Mouse (Mus musculus) ZHBTc4 (cell line): ENCODE data around the gene Ssrp1.
A peak's percentile ranks its signal among the peaks of the same experiment; 100 is the strongest.

Source experiments
- DNase-seq: peaks from one replicate; pipeline ENCODE4 v3.0.0-alpha.2; 2011; ENCODE audit warnings: low read depth, low spot score

The Ssrp1 gene

GRCm38 (mm10) chr2:85036507-85037046 is 457 bp upstream of the Ssrp1 start:
- no peak for DNase-seq

DNA sequence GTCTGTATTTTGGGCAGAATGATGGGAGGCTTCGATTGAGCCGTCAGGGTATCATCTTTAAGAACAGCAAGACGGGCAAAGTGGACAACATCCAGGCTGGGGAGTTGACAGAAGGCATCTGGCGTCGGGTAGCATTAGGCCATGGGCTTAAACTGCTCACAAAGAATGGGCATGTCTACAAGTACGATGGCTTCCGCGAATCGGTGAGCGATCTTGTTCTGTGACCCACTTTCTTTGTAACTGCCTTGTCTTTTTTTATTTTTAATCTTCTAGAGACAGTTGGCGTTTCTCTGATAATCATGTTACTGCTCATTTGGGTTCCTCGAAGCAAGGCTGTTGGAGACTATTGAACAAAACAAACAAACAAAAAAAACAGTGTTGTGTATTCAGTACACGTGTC is 1.3 kb downstream of the Ssrp1 start:
- DNase-seq, result peak; percentile 15

DNA sequence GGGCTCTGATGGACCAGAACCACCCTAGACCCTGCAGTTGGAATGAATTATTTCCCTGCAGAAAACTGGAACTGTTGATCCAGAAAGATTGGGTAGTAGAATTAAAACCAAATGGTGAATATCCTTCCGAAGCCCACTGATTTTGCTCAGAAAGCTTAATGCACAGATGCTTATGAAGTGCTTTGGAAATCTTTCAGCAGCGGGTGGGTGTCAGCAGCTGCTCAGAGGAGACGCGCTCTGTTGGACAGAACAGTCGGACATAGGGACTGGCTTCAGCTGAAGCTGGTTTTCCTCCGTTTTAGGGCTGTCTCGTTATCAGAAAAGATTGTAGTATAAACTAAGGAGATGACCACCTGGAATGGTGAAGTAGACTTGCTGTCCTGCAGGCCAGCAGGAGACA is 6.6 kb downstream of the Ssrp1 start:
- no peak for DNase-seq

DNA sequence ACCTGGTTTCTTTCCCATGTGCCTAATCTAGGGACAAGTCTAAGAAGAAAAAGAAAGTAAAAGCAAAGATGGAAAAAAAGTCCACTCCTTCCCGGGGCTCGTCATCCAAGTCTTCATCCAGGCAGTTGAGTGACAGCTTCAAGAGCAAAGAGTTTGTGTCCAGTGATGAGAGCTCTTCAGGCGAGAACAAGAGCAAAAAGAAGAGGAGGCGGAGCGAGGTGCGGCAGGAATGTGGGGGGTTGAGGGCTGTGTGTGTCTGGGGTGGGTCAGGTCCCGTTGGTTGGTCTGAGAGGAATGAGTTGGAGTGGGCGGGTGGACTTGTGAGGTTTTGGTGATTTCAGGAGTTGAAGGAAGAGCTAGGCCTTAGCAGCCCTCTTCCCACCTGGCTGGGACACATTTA is 9.2 kb downstream of the Ssrp1 start:
- DNase-seq, result peak; percentile 36

DNA sequence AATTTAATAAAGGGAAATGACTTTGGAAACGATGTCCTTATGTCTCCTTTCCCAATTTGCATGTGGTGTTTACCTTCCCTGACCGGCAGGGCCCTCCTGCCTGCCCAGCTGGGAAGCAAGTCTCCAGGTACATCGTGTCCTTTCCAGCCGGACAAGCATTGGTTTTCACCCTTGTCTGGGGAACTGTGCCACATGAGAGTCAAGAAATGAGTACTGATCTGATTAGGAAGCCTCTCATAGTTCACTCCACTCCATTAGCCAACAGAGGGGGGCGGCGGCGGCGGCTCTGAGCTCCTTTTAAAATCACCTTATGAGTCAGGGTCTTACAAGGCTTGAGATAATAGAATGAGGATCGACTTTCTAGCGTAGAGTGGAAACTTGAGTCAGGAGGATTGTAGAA is 10.0 kb downstream of the Ssrp1 start:
- DNase-seq, result no peak

DNA sequence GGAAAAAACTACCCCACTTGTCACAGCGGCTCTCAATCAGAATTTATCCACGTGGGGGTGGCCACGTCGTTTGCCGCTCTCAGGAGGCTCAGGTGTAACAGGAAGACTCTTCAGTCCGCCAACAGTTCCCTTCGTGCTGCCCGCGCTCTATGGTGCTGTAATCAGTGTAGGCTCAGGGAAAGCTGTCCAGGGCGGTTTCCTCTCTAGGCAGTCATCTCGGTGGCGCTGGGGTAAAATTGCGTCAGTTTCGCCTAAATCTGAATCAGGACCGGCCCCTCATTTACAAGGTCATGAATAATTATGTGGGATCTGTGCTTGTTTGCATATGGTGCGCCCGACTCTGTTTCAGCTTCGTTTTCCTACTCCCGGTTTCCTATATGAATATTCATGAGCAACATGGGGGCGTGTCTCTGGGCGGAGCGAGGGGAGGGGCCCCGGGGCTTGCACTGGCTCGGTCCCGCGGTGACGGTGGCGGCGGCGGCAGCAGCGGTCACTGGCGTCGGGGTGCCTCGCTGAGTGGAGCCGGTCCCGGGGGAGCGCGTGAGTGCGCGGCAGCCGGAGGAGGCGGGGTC is 10.6 kb downstream of the Ssrp1 start, which contains the start of gene Tnks1bp1:
Gene Tnks1bp1, plus strand, starts transcription at position 427 of the 572 bp plus-strand sequence.
- DNase-seq, result peak; percentile 97

DNA sequence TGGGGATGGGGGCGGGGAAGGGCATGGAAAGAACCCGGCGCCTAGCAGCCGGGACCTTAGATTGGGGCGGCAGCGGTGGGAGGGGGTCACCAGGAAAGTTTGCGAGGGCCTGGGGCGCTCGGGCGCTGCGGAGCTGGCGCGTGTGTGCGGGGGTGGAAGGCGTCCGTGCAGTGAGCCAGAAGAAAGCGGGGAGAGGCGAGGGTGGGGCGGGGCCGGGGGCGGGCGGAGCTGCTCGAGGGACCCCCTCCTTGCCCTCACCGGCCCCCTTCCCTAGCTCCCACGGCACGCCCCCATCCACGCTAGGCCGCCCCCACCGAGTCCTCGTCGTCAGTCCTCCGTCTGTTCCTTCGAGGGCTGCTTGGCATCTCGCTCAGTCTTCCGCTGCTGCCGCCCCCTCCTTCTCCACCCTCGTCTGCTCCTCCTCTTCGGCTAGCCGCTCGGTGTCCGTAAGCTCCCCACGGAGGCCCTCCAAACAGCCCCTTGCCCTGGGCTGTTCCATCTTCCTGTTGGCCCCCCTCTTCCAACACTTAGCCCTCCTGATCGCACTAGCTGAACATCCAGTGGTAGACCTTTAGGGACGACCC is 11.2 kb downstream of the Ssrp1 start:
- peak; percentile 53 for DNase-seq

- DNase-seq, result peak; percentile 16
Measured at GRCm38 (mm10) chr2:85049277-85049676, 12.2 kb downstream of the Ssrp1 start.

- peak; percentile 19 for DNase-seq
Measured at GRCm38 (mm10) chr2:85050001-85050634, 13.1 kb downstream of the Ssrp1 start.

DNA sequence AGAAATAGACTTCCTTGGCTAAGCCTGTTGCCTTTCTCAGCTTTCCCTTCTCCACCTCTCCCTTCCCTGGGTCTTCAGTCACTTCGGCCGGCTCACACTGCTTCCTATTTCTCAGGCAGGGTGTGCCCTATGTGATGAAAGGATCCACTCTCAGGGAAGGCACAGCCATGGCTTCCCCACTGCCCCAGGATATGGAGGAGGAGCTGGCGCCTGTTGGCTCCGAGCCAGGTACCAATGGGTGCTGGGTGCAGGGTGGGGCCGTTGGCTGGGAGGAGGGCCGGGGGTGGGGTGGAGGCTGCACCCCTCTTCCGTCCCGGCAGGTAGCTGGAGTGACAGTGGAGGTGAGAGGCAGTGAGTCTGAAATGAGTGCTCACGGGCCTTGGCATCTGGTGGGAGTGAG is 13.7 kb downstream of the Ssrp1 start:
- peak; percentile 66 for DNase-seq

DNA sequence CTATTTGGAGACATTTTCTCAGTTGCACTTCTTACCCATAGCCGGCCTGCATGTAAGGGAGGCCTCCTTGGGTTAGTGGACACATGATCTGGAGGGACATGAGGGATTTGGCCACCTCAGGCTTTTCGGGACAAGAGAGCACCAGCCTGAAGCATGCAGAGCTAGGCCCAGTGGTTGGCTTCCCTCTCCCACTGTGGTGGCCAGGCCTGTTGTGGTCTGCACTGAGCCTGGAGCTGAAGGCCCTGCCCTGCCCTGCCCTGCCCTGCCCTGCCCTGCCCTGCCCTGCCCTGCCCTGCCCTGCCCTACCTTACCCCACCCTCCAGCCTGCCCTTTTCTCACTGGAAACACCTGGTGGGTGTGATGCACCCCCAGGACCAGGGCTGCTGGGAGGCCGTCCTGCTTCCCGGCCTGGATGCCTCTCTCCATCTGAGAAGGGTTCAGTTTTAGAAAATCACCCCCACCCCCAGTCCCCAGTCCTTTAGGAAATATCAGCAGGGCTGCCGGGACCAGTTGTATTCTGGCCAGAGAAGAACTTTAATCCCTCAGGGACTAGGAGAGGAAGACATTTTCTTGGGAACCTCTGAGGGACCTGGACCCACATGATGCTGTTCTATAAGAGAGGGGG is 16.3 kb downstream of the Ssrp1 start:
- no peak for DNase-seq

DNA sequence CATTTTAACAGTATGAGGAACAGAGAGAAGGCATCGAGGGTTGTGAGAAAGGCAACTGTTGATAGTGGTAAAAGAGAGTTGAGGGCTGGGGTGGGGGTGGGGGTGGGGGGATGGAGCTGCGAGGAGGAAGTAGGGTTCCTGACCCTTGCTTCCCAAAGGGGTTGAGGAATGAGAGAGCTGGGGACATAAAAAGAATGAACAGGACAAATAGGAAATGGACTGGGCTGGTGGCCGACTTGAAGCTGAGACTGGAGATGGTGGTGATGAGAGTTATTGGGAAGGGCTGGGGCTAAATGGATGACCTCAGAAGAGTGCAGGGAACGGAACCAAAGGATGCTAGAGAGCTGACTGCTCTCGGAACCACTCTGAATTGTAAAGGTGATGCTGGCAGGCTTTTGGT is 19.7 kb downstream of the Ssrp1 start:
- DNase-seq, result no peak

GRCm38 (mm10) chr2:85059677-85060076 is 22.6 kb downstream of the Ssrp1 start:
- DNase-seq, result peak; percentile 34

DNA sequence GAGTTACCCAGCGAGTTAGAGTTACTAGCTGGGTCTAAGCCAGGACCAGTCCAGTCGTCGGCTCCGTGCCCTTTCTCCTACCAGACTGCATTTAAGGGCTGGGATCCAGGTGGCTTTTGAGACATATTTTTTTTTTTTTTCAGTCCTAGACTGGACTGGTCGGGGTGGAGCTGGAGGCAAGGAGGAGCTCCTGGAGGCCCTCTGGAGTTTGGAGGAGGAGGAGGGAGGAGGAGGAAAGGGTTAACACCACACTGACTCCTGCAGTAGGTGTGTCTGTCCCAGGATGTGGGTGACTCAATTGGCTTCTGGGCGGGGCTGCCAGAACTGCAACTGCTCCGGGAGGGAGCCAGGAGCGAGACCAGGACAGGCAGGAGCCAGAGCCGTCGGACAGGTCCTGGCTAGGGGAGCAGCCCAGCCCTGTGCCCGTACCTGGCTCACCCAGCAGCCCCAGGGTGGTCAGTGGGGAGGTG is 23.6 kb downstream of the Ssrp1 start:
- peak; percentile 84 for DNase-seq

DNA sequence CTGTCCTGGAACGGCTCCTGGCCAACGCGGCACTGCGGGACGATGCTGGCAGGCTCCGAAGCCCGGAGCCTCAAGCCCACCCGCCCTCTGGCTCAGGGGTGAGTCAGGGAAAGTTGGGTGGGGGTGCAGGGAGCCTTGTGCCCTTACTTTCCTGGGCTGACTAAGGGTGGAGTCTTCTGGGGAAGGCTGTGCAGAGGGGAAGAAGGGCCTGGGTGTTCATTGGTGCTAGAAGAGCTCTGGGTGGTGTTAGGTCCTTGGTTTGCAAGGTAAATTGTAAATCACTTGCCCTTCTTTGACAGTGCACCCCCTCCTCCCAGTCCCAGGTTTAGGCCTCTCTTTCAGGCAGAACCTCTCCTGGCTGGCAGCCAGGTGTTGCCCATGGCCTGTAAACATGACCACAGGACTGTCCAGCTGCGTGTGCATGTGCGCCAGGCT is 24.1 kb downstream of the Ssrp1 start:
- peak; percentile 15 for DNase-seq

GRCm38 (mm10) chr2:85065141-85065875 is 28.3 kb downstream of the Ssrp1 start:
- peak; percentile 36 for DNase-seq

- no peak for DNase-seq
Measured at GRCm38 (mm10) chr2:85066937-85067336, 29.9 kb downstream of the Ssrp1 start.

DNA sequence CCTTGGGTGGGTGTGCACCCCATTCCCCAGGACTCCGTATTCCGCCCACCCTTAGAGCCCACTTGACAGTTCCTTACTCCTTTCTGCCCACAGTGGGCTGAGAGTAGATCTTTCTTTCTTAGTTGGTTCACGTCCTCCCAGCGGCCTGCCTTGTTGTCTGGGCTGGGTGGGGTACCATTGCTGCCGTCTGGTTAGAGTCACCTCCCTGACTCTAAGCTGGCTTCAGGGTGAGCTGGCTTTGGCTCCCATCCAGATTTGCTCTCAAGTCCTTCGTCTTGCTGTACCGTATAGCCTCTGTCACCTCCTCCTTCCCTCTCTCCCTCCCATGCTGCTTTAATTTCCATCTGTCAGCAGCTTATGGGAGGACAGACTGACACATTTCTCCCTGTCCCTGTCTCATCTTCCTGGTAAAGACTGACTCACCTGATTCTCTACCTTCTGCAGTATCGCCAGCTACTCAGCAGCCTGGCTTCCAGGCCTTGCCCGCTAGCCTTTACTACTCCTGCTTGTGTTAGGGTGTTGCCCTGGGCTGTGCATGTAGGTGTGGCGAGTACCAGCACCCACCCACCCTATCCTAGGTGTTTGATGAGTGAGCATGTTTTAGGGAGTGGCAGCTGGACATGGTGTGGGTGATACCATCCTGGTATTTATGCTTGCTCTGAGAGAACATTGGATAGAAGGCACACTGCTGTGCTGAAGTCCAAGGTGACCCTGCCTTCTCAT is 31.0 kb downstream of the Ssrp1 start:
- DNase-seq, result no peak

DNA sequence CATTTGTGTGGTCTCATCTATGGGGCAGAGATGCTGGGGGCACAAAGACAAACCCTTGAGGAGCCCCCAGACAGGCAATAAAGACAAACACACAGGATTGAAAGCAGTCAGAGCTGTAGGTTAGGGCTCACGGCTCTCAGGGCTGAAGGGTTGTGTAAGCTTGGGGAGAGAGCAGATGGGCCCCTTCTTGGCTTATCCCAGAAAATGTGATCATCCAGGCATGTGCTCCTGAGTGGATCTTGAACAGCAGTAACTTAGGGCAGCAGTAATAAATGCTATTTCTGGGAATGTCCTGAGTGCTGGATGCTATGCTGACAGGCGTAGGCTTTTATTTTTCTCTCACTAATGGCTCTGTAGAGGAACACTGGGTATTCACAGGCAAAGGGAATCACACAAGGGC is 31.6 kb downstream of the Ssrp1 start:
- DNase-seq, result no peak

GRCm38 (mm10) chr2:85070086-85070485 is 33.1 kb downstream of the Ssrp1 start:
- DNase-seq, result no peak

- DNase-seq, result no peak
Measured at GRCm38 (mm10) chr2:85071921-85072320, 34.9 kb downstream of the Ssrp1 start.
